Mouse (Mus musculus) thymus, postnatal 4 days (tissue): ENCODE results near the gene AC131692.1.

Experiments used
- DNase-seq: peaks from one replicate; pipeline ENCODE4 v3.0.0; 2021

AC131692.1 gene

DNA sequence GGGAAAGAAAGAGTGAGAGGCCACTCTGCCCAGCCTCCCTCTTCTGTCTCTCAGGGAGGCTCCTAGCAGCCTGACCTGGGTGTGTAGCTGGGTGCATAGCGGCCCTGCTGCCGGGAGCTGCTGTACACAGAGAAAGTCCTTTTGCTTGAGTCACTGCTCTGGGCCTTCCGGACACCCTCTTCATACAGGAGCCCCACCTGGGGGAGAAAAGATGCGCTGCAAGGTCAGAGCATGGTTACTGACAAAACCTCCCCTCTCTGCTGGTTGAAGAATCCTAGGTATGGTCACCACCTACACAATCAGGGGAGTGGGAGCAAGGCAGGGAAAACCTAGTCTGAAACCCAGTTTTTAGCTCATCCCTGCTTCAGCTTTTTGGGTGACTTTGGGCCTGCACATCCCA, 25.3 kb upstream of the AC131692.1 start:
- peak; percentile 77 for DNase-seq

DNA sequence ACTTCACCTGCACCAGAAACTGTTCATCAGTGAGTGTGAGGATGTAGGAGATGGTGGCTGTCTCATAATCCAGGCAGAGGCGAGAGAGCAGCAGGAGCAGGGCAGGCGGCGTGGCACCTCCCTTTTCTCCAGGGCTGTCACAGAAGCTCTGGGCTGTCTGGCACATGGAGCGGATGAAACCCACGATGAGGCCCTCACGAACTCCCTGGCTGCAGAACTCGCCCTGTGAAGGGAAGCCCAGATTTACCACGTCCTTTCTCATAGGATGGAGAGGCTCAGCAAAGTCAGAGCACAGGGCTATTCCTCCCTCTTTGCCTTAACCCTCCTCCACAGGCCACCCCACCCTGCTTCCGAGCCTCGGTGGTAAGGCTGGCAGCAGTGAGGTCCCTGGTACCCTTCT, 24.4 kb upstream of the AC131692.1 start:
- no peak for DNase-seq

DNA sequence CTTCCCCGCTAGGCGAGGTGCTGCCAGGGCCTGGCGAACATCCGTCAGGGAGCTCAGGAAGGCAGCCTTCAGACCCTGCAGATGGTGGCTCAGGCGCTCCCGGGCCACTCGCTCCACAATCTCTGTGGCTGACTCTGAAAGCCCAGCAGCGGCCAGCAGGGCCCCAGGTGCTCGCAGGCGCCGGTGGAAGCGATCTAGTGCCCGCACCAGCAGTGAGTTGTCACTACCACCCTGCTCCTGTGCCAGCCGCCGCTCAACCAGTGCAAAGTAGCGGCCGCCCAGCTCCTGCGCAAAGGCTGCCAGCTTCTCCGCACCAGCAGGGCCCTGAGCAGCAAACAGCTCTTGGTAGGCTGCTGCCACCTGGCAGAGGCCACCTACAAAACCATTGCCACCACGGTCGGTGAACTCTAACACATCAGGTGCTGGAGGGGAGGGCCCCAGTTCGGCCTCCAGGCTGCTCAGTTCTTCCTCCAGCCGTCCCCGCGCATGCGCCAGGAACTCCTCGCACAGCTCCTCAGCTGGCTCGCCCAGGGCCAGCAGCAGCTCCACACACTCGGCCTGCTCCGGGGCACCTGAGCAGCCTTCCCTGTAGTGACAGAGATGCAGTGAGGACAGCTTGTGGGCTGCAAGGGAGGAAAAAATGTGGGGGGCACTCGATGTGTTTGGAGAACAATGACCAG, 23.5 kb upstream of the AC131692.1 start:
- DNase-seq: peak; percentile 19

DNA sequence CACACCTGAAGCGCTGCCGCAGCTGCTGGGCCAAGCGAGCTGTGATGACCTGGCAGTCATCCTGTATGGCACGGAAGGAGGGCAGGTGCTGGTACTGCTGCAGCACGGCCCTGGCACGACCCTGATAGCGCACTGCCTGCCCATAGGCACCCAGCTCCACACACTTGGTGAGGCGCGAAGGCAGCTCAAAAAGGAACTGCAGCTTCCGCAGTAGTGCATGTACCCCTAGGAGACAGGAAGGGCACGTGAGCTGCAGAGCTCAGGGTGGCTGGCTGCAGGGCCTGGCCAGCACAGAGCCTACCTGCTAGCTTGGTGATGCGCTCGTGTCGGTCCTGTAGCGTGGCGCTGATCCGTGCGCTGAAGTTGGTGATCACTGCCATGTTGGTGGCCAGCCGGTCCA, 23.0 kb upstream of the AC131692.1 start:
- DNase-seq: no peak

DNA sequence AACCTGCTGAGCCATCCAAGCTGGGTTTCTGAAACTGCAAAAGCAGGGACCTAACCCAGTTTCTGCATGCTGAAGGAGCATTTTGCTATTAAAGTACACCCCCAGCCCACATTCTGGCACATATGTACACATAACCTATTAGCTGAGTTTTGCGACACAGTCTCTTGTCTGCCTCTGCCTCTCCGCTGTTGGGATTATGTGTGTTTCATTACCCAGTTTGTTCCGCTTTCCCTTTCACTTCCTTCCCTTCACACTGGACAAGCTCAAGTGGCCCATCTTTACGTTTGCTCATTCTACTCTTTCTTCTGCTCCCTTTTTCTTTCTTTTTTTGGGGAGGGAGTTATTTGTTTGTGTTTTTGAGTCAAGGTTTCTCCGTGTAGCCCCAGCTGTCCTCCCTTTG, 20.3 kb upstream of the AC131692.1 start:
- DNase-seq: no peak

- DNase-seq: peak; percentile 86
These were observed 17.4 kb upstream of the AC131692.1 start, which contains the start of gene Vps51 for GRCm38 (mm10) chr19:6076564-6077393. Gene Vps51, minus strand, starts transcription at chr19:6077231.

DNA sequence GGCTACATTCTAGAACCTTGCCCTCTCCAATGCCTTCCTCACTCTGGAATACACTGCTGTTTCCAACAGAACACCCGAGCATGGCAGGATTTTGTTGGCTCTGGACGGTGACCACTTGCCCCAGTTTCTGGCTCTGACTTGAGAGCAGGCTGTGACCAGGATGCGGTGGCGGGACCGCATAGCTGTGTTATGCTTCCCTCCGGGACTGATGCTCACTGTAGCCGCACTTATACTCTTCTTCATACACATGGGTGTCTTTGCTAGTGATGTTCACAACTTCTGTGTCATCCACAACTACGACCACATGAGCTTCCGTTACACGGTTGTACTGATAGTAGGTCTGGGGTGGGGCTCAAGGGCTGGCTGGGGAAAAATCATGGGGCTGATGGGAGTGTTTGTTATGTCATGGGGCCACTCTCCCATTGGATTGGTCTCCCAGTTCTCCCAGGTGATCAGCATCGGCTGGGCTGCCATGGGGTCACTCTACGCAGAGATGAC, 14.2 kb upstream of the AC131692.1 start, which contains the start of gene Tmem262:
Gene Tmem262, plus strand, starts transcription at position 51 of the 498 bp plus-strand sequence.
- DNase-seq: no peak

- no peak for DNase-seq
These were observed 12.1 kb upstream of the AC131692.1 start, which contains the start of gene Gm28374 for GRCm38 (mm10) chr19:6082156-6082555. Gene Gm28374, minus strand, starts transcription at chr19:6082256.

- peak; percentile 96 for DNase-seq
These were observed 9.6 kb upstream of the AC131692.1 start, which contains the start of the genes Zfpl1 and Cdca5 for GRCm38 (mm10) chr19:6084478-6085248. Gene Zfpl1, minus strand, starts transcription at chr19:6084956. Gene Cdca5, plus strand, starts transcription at chr19:6084983.

DNA sequence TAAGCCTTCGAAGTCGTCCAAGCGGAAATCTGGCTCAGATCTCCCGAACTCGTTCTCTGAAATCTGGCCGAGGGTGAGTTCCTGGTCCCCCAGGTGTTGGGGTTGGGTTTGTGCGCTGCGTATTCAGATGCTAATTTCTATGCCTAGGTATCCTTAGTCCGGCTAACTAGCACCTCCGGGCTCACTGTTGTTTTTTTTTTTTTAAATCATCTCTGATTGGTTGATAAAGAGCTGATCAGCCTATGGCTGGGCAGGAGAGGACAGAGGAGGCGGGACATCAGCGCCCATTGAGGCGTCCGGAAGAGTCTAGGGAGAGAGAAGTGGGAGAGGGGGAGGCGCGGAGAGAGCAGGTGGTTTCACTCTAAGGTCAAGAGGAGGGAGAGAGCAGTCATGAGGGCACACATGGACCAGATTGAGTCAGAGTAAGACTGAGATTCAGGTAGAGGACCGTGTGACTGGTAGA, 8.8 kb upstream of the AC131692.1 start:
- peak; percentile 73 for DNase-seq

- DNase-seq: no peak
These were observed 5.4 kb upstream of the AC131692.1 start for GRCm38 (mm10) chr19:6088841-6089240.

GRCm38 (mm10) chr19:6097847-6098246, 3.6 kb downstream of the AC131692.1 start:
- no peak for DNase-seq

GRCm38 (mm10) chr19:6101186-6101585, 7.0 kb downstream of the AC131692.1 start:
- DNase-seq: no peak

GRCm38 (mm10) chr19:6102169-6102853, 8.1 kb downstream of the AC131692.1 start:
- no peak for DNase-seq

- no peak for DNase-seq
These were observed 10.3 kb downstream of the AC131692.1 start for GRCm38 (mm10) chr19:6104476-6104875.

DNA sequence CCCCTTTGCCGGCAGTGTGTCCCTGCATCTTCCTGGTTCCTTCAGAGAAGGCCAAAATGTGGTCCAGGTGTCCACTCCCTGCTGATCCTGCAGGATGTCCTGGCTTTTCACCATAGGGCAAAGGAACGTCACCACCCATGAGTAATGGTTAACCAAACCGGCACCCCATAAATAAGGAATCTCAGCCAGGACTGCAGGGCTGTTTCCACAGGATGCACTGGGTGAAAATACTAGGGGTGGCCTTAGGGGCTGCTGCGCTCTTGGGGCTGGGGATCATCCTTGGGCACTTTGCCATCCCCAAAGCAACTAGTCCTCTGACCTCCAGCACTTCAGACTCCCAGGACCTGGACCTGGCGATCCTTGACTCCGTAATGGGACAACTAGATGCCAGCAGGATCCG, 11.4 kb downstream of the AC131692.1 start, which contains the start of gene Naaladl1:
Gene Naaladl1, plus strand, starts transcription at position 197 of the 400 bp plus-strand sequence.
- no peak for DNase-seq

- DNase-seq: no peak
These were observed 18.9 kb downstream of the AC131692.1 start for GRCm38 (mm10) chr19:6113116-6113515.

GRCm38 (mm10) chr19:6116113-6116850, 22.1 kb downstream of the AC131692.1 start:
- no peak for DNase-seq

- peak; percentile 66 for DNase-seq
These were observed 23.2 kb downstream of the AC131692.1 start for GRCm38 (mm10) chr19:6117346-6117985.

GRCm38 (mm10) chr19:6117986-6118676, 23.9 kb downstream of the AC131692.1 start, which contains the start of gene Sac3d1:
Gene Sac3d1, minus strand, starts transcription at chr19:6118650.
- DNase-seq: peak; percentile 89
